Mouse (Mus musculus): ENCODE measurements around the gene Cdk5r1.
A peak's percentile ranks its signal among the peaks of the same experiment; 100 is the strongest.
"Not testable (repeated sequence)": the region's sequence is repeated elsewhere in the genome, so short reads cannot be mapped to it uniquely, and the experiment has no call there.

Cdk5r1 gene

GRCm38 (mm10) chr11:80476222-80477189, at the start of gene Cdk5r1:
Cdk5r1 (plus strand) TSS chr11:80477023.
- DNase-seq (ENCODE audit: extremely low spot score, low spot score): peak; percentile 91

DNA sequence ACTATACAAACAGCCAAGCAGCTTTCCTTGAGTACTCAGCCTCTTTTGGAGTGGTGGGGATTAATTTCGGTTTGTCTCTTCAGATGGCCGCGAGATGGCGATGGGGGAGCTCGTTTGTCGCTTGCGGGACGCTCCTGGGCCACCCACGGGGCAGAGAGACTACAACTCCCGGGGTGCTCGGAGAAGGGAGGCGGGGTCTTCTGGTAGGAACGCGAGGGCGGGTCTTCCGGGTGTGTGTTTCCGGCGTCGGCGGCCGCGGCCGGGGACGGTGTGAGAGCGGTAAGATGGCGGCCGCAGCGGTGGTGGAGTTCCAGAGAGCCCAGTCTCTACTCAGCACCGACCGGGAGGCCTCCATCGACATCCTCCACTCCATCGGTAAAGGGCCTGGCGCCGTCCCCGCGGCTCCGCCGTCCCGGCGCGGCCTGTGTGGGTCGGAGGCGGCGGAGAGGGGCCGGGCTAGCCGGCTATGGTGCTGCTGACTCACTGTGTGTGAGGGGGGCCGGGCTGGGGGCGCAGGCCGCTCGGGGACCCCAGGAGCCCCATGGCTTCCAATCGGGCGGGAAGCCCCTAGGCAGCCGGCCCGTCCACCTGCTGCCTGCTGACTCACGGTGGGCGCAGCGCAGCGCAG, 48.3 kb upstream of the Cdk5r1 start, which contains the start of gene Psmd11:
TSS of gene Psmd11 (plus strand) at position 235 of the 628 bp plus-strand sequence.
- peak; percentile 94 for DNase-seq (ENCODE audit: extremely low spot score, low spot score)

- peak; percentile 61 for DNase-seq (ENCODE audit: extremely low spot score, low spot score)
Observed at GRCm38 (mm10) chr11:80429009-80429475, 47.8 kb upstream of the Cdk5r1 start.

DNA sequence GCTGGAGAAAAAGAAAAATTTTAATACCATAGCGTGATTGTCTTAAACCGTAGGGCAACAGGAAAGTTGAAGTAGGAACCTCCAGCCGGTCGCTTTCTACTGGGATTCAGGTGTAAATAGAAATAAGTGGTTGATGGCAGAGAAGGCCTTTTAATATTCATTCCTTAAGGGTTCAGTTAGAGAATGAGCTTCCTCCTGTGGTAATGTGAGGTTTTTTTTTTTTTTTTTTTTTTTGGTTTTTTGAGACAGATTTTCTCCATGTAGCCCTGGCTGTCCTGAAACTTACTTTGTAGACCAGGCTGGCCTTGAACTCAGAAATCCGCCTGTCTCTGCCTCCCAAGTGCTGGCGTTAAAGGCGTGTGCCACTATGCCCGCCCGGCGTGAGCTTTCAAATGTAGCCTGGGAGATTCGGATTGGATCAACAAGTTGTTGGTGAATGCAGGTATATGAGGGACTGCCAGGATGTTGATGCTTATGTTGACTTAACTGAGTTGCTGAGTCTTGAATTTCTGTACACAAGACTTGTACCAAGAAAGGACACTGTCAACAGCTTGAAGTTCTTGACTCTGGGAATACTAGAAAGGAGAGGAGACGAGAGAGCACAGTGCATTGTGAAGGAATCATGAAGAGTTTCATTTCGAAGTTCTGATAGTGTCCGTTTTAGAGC, 47.2 kb upstream of the Cdk5r1 start:
- DNase-seq (ENCODE audit: extremely low spot score, low spot score): no peak

- no peak for DNase-seq (ENCODE audit: extremely low spot score, low spot score)
Observed at GRCm38 (mm10) chr11:80430366-80430910, 46.4 kb upstream of the Cdk5r1 start.

- DNase-seq (ENCODE audit: extremely low spot score, low spot score): no peak
Observed at GRCm38 (mm10) chr11:80446916-80447315, 29.9 kb upstream of the Cdk5r1 start.

GRCm38 (mm10) chr11:80449859-80450258, 27.0 kb upstream of the Cdk5r1 start:
- DNase-seq (ENCODE audit: extremely low spot score, low spot score): no peak

DNA sequence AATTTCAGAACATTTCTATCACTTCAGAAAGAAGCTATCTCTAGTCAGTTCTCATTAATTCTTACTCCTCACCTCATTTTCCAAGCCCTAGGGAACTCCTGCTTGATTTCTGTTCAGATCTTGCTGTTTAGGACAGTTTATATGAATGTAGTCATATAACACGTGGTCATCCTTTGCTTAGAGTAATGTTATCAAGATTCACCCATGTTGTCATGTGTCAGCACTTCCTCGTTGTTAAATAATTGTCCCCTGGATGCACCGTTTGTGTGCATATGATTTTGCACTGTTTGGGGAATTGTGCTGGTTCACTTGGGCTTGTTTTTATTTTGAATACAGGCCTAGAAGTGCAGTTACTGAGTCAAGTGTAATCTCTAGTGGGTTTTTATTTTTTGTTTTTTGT, 24.6 kb upstream of the Cdk5r1 start:
- no peak for DNase-seq (ENCODE audit: extremely low spot score, low spot score)

GRCm38 (mm10) chr11:80453198-80453597, 23.6 kb upstream of the Cdk5r1 start:
- DNase-seq (ENCODE audit: extremely low spot score, low spot score): no peak

GRCm38 (mm10) chr11:80463605-80464130, 13.2 kb upstream of the Cdk5r1 start:
- DNase-seq (ENCODE audit: extremely low spot score, low spot score): not testable (repeated sequence)

GRCm38 (mm10) chr11:80471836-80472605, 4.8 kb upstream of the Cdk5r1 start:
- DNase-seq (ENCODE audit: extremely low spot score, low spot score): no peak

DNA sequence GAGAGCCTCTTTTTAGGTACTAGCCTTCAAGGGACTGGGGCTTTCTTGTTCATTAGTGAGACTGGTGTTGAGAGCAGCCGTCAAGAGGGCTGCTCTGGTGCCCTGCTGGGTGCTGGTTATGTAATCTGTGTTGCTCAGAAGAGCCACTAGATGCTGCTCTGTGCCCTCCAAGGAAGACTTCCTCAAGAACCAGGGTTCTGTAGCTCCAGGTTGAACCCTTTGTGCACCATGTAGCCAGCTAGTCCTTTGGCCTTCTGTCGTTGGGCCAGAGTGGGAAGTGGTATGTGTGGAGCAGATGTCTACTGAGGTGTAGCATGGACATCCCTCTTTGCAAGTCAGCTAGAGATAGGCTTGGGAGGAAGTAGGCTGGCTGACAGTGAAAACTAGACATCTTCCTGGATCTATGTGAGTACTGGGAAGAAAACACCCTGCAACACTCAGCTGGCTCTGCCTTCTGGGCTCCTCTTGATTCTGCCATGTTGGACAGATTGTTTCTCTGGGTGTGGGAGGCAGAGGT, 2.6 kb upstream of the Cdk5r1 start:
- no peak for DNase-seq (ENCODE audit: extremely low spot score, low spot score)

DNA sequence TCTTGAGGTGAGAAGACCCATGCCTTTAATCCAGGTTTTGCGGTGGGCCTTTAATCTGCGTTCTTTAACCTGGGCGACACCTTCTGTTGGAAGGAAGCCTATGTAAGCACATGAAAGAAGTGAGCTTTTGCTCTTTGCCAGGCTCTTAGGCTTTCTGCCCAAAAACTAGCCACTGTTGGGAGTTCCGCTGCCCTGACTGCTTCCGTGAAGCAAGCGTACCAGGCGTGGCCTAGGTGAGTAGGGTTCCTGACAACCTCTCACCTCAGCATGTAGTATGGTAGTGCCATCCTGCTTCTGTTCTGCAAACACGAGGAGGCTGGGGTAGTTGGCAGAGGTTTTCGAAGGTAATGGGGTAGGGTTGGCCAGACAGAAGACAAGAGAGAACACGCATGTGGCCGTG, 2.0 kb upstream of the Cdk5r1 start:
- no peak for DNase-seq (ENCODE audit: extremely low spot score, low spot score)

DNA sequence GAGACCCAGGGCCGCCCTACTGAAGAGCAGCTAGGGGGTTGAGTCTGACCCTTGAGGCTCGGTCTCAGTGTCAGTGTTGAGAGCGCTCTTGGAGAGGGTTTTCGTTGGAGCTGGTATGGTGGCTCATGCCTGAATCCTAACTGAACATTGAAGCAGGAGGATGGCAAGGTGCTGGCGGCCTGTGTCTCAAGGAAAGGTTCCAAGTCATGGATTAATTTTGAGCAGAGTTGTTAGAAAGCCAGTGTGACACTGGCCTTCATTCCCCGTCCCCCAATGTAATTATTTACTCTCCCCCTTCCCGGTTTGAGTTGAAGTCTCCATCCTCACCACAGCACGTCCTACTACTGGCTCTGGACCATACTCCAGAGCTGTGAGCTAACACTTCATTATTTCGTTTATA, 1.3 kb upstream of the Cdk5r1 start:
- DNase-seq (ENCODE audit: extremely low spot score, low spot score): no peak

DNA sequence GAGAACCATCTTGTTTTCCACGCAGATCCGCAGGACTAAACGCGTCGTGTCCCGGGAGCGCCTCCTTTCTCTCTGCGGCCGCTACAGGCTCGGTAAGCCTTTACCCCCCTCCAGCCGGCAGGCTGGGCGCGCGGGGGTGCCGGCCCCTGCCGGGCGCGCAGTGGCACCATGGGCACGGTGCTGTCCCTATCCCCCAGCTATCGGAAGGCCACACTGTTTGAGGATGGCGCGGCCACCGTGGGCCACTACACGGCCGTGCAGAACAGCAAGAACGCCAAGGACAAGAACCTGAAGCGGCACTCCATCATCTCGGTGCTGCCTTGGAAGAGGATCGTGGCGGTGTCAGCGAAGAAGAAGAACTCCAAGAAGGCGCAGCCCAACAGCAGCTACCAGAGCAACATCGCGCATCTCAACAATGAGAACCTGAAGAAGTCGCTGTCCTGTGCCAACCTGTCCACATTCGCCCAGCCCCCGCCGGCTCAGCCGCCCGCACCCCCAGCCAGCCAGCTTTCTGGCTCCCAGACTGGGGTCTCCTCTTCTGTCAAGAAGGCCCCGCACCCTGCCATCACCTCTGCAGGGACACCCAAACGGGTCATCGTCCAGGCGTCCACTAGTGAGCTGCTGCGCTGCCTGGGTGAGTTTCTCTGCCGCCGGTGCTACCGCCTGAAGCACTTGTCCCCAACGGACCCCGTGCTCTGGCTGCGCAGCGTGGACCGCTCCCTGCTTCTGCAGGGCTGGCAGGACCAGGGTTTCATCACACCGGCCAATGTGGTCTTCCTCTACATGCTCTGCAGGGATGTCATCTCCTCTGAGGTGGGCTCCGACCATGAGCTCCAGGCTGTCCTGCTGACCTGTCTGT, 747 bp downstream of the Cdk5r1 start:
- DNase-seq (ENCODE audit: extremely low spot score, low spot score): peak; percentile 61

DNA sequence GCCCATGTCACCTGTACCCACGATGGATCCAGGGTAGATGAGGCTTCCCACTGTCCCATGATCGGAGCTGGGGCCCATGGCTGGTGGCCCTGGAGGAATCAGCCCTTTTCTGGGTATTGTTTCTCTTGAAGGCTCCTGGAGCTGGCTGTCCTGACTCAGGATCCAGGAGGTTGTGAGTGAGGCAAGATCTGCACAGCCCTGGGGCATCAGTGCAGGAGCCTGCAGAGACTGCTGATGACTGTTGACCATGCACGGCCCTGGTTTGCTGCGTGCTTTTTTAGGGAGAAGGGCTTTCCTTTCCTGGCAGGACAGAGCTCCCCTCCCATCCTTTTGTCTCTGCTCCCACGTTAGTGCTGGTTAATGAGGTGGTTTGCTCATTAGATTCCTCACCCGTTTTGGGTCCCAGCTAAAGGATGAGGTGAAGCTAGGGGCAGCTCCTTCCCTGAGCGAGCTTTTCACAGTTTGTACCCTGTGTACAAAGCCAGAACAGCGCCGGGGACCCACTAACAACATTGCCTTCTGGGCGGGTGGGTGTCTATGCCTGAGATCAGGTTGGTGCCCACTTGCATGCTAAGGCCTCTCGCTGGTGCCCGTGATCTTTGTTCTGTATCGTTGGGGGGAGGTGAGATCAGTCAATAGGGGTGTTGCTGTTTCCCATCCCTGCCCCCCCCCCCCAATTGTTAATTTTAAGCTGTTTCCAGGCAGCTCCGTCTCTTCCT, 2.0 kb downstream of the Cdk5r1 start:
- DNase-seq (ENCODE audit: extremely low spot score, low spot score): no peak

- DNase-seq (ENCODE audit: extremely low spot score, low spot score): no peak
Observed at GRCm38 (mm10) chr11:80479425-80479824, 2.6 kb downstream of the Cdk5r1 start.
